In genomic region chr5:105909209-105909608, GRCm38 (mm10) we compare ENCODE assay signal across 25 mouse cellular contexts. TPM values are rescaled to one million over a fixed set of nuclear protein-coding genes. Genes with fewer than 3 reads are reported as not detected.
DNase-seq lines count a peak whose midpoint lies in the region; ATAC-seq lines count a peak whose summit lies in the region.
"Had no signal": no experiment of that assay in that cellular context is flagged by ENCODE, and none has a peak within 500 bp of the region (broad histone marks: within the 10 kb centered on the region; RNA-seq: fewer than 3 reads in every experiment).

No protein-coding gene starts in this region.

- no peak overlapping the region for H3K4me3 ChIP-seq in lung, embryonic 16.5 days (ENCODE audit: low read length)
- H3K4me3 ChIP-seq: embryonic facial prominence, embryonic 12.5 days; embryonic facial prominence, embryonic 15.5 days; gastrocnemius, adult 2 months; heart, adult 2 months; heart, embryonic 10.5 days; heart, embryonic 13.5 days had no signal

- 69% methylated on average over 5 of the region's 5 CpGs for WGBS in lung, embryonic 16.5 days

- no peak overlapping the region for H3K4me2 ChIP-seq in lung, embryonic 16.5 days (ENCODE audit: low read depth, low read length)
- H3K4me2 ChIP-seq: embryonic facial prominence, embryonic 12.5 days; embryonic facial prominence, embryonic 15.5 days; heart, embryonic 13.5 days; hindbrain, embryonic 14.5 days had no signal

- H3K27ac ChIP-seq in lung, embryonic 16.5 days (ENCODE audit: low read length): no peak overlapping the region
- H3K27ac ChIP-seq: embryonic facial prominence, embryonic 12.5 days; embryonic facial prominence, embryonic 15.5 days; gastrocnemius, adult 2 months; heart, adult 2 months; heart, embryonic 10.5 days; heart, embryonic 13.5 days; hindbrain, embryonic 14.5 days; hindbrain, postnatal 0 days had no signal

- no peak overlapping the region for H3K9ac ChIP-seq in lung, embryonic 16.5 days (ENCODE audit: low read length)
- H3K9ac ChIP-seq: embryonic facial prominence, embryonic 12.5 days; embryonic facial prominence, embryonic 15.5 days; forebrain, postnatal 0 days; heart, embryonic 13.5 days; hindbrain, embryonic 14.5 days had no signal

- peaks cover 40% of the 10 kb centered on the region for H3K36me3 ChIP-seq in lung, embryonic 16.5 days (ENCODE audit: control insufficient read depth, insufficient read depth, low read length)

- H3K27me3 ChIP-seq in lung, embryonic 16.5 days (ENCODE audit: control insufficient read depth, insufficient read depth, low read depth, low read length): no peaks in the 10 kb centered on the region
- H3K27me3 ChIP-seq: embryonic facial prominence, embryonic 12.5 days; embryonic facial prominence, embryonic 15.5 days; heart, embryonic 13.5 days had no signal

- 0 out of 2 replicates have a peak, but pooled peaks have one; percentile 66 for ATAC-seq in lung, embryonic 16.5 days (ENCODE audit: low read depth)
- ATAC-seq: CD4-positive, CD25-positive, alpha-beta regulatory T cell, adult 4 months; forebrain, embryonic 14.5 days; forebrain, postnatal 0 days; hindbrain, postnatal 0 days had no signal

- no peaks in the 10 kb centered on the region for H3K9me3 ChIP-seq in lung, embryonic 16.5 days (ENCODE audit: control insufficient read depth, low read length)
- H3K9me3 ChIP-seq: embryonic facial prominence, embryonic 12.5 days; embryonic facial prominence, embryonic 15.5 days; heart, embryonic 10.5 days; heart, embryonic 13.5 days had no signal

- H3K4me1 ChIP-seq in lung, embryonic 16.5 days (replicated peaks; ENCODE audit: control insufficient read depth, insufficient read depth, low read length): no peaks in the 10 kb centered on the region
- H3K4me1 ChIP-seq: embryonic facial prominence, embryonic 12.5 days; embryonic facial prominence, embryonic 15.5 days had no signal

- DNase-seq in lung, postnatal 4 days: no peak
- peak; percentile 26 to 42 for DNase-seq in right cerebral cortex, adult 2 months (ENCODE audit: low spot score in 2 of 2)
- no peak for DNase-seq in right cerebral cortex, postnatal 4 days
- peak; percentile 35 for DNase-seq in lung, postnatal 36 days
- no peak for DNase-seq in right cerebral cortex, adult 18-20 months
- DNase-seq: adrenal gland, postnatal 10 days; cerebellum, adult 11 months; cerebellum, adult 2 months; cerebellum, adult 9-11 months; cerebellum, postnatal 25 days; forebrain, postnatal 0 days; gastrocnemius, adult 2 months; gastrocnemius, postnatal 14 days; heart, adult 2 months; heart, postnatal 14 days; heart, postnatal 4 days had no signal

RNA-seq across cellular contexts. Expression of gene Zfp326, which starts 32.8 kb away (rescaled TPM):
- polyA plus RNA-seq in lung, embryonic 16.5 days (2015; fragmentation: Nextera tagmentation; extraction: Ambion mirVana): 32.1 and 35.5 TPM in 2 replicates

Comparison
In these comparisons a context has a peak if more than half of its experiments do, and no peak if none do; other contexts are left out.
1. DNase-seq: peak in right cerebral cortex, adult 2 months (2 of 2) and lung, postnatal 36 days (single experiment); none in lung, postnatal 4 days (0 of 2), right cerebral cortex, postnatal 4 days (single experiment) and right cerebral cortex, adult 18-20 months (single experiment).